Mouse (Mus musculus) heart, postnatal 25 days (tissue): ENCODE results near the gene Slit3. TPM values are rescaled to one million over a fixed set of nuclear protein-coding genes. Genes with fewer than 3 reads are reported as not detected.

Experiments used
- DNase-seq: peaks from one replicate; pipeline ENCODE4 v3.0.0; 2022; ENCODE audit warnings: low spot score
- intact Hi-C: fragments of 180-260 bp; cut with DNase I; formaldehyde crosslinking; loops from one replicate; pipeline ENCODE4 v1.15.1; 2025
- total RNA-seq, 2 experiments: library from RNA; stranded (reverse); gene quantifications; 2 replicates each; pipeline ENCODE4 v1.2.3; 2021

Gene Slit3
- total RNA-seq, 2 experiments from 2014 or later: 12.7 to 15.4 TPM

DNA sequence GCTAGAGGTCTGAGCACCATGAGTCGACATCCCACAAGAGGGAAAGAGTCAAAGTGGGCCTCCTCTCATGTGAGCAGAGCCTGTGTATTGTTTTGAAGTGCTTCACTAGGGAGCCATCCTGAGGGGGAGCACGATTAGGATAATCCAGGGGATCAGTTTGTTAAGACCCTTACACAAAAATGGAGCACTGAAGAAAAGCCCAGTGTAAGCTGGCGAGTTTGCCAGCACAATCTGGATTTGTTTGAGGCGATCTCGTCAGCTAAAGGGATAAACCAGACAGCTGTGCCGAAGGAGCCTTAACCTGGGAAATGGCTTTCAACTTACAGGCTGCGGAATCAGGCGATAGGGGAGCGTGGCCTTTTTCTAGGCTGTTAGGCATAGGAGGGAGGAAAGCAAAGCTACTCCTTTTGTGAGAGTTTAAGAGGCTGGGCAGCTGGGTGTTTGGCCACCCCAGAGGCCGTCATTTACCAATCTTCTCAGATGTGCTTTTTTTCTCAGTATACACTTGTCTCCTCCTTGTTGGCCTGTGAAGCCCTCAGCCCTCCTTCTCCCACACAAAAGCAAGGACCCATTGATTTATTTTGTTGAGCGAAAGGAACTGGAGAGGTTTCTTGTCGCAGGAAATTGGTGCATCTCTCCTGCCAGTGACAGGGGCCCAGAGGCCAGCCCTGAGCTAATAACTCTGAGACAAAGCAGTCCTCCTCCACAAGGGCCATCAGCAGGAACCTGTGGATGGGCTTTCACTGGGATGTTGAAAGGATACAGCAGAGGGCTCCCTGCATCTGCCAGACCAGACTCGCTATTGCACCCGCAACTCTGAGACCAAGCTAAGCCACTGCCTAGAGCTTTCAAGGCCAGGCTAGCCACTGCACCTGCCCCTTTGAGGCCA lies 472.4 kb downstream of the Slit3 start:
- DNase-seq: no peak
- intact Hi-C loops: no loop called here

DNA sequence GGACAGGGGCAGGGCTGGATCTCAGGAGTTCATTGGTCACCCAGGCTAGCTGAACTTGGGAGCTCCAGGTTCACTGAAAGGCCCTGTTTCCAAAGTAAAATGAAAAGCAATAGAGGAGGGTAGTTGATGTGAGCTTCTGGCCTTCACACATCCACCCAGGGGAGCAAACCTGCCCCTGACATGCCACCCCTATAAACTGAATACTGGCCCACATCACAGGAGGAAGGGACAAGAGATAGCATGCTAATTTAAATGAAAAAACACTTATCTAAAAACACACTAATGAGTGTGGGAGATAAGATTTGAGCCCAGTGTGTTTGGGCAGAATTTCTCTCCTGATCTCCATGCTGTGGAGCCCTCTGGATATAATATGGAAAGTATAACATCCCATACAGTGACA lies 475.0 kb downstream of the Slit3 start:
- intact Hi-C loops: no loop called here
- DNase-seq: no peak

DNA sequence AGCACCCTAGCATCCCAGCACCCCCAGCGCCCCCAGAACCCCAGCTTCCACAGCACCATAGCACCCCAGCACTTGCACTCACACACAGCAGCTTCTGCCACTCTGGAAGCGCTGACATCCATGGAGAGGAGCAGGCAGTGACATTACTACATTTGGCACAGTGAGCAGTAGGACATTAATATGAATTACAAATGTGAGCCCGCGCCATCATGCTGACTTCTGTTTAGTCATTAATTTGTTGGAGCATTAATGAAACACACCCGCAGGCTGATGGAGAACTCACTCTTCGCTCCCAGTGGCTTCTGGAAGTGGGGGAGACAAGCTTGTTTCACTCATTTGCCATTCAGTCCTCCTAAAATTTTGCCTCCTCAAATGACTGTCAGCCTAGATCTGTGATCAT lies 476.9 kb downstream of the Slit3 start:
- DNase-seq: no peak
- intact Hi-C loops: no loop called here

DNA sequence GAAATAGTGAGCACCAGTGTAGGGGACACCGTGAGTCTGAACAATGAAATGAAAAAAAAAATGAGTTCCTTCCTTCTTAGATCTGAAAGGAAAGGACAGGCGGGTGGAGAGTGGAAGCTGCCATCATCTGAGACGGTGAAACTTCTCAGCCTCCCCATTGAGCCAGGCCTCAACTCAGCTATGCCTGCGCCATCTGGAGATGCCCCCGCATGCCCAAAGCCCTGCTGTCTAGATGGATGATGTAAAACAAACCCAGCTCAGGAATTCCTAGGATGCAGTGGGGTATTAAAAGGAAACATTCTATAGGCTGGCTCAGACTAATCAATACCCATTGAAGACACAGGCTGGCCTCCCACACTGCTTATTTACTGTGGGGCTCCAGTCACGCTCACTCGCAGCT lies 477.7 kb downstream of the Slit3 start:
- no peak for DNase-seq
- intact Hi-C loops: no loop called here

- DNase-seq: no peak
- intact Hi-C loops: loop anchor here (5.0 kb wide), 1 partner anchor 61 kb away; no protein-coding TSS in a partner anchor
These were observed 480.7 kb downstream of the Slit3 start for GRCm38 (mm10) chr11:35601652-35602240.

DNA sequence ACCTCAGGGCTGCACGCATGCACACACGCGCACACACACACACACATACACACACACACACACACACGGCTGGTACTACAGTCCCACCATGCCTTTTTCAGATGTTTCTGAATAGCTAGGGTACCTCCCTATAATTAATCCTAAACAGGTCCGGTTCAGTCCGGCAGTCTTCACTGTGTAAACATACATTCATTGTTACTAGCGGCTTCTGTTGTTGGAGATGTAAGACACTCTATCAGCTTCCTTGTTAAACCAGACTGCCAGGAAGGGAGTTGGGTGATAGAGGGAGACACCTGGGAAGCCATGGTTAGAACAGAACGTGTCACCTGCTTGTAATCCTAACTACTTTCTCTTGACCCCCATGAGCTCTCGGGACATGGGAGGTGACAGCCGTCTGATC lies 481.6 kb downstream of the Slit3 start:
- DNase-seq: no peak
- intact Hi-C loops: loop anchor here (5.0 kb wide), 1 partner anchor 60 kb away; no protein-coding TSS in a partner anchor

DNA sequence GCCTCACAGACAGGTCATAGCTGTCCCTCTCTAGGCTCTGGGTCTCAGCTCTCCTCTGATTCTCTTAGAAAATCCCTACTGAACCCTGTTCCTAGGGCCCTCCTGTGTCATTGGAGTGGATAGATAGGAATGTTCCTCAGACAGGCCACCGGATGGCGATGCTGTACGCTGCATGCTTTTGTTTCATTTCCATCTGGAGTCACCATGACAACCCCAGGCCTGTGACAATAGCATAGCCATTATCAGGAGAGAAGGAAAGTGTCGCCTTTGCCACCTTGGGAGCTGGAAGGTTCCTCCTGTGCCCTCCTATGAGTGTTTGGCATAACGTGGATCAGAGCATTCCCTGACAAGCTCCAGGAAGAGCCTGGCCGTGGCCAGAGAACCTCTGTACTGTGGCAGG lies 482.9 kb downstream of the Slit3 start:
- DNase-seq: no peak
- intact Hi-C loops: loop anchor here (5.0 kb wide), 1 partner anchor 58 kb away; no protein-coding TSS in a partner anchor

DNA sequence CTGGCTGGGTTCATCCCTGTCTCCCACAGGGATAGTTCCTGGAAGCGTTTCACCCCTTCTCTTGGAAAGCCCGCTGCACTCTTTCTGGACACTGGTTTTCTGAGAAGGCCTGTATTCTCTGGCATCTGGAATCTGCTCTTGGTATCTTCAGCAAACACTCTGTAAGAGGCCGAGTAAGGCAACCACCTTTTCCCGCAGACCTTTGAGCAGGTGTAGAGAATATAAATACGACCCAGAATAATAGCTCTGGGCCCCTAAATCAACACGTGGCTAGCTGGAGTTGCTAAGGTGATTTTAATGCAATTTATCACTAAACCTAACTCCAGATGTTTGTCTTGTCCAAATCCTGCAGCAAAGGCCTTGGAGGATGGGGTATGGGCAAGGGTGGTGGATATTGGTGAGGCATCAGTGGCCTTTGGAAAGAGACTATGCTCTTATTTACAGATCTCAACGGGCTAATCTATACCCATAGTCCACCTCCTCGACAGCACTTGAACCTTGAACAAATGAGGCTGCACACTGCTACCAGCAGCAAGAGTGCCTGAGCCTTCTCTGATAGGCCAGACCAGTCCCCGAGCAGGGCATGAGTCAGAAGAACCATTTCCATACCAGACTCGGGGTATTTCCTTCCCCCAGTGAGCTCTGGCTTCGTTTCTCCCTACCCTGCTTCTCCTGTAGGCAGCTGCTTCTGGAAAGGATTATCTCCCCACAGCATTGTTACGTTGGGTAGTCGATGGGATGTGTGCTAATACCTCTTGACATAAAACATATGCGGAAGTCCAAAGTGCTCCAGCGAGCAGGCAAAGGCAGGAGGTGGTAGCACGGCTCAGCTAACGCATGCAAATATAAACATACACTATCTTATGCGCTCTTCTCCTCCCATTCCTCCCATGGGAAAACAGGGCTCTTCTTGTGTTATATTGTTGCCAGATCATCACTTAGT lies 484.1 kb downstream of the Slit3 start:
- DNase-seq: no peak
- intact Hi-C loops: loop anchor here (5.0 kb wide), 1 partner anchor 57 kb away; no protein-coding TSS in a partner anchor

DNA sequence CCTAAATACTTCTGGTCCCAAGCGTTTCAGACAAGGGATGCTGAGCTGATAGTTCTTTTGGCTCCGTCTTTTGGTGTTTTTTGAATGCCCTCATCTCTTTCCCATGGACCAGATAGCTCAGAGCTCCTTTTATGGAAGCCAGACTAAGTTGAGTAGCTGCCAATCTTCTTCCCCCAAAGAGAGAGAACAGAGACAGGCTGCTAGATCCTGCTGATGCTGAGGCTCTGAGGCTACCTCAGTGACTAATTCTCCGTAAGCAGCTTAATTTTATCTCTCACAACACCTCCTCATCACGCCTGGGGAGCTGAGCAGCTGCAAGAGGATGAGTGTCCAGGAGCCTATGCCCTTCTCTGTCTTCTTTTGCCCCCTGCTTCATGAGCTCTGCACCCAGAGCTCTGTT lies 486.2 kb downstream of the Slit3 start:
- DNase-seq: no peak
- intact Hi-C loops: no loop called here

- DNase-seq: no peak
- intact Hi-C loops: no loop called here
These were observed 487.8 kb downstream of the Slit3 start for GRCm38 (mm10) chr11:35608794-35609193.

DNA sequence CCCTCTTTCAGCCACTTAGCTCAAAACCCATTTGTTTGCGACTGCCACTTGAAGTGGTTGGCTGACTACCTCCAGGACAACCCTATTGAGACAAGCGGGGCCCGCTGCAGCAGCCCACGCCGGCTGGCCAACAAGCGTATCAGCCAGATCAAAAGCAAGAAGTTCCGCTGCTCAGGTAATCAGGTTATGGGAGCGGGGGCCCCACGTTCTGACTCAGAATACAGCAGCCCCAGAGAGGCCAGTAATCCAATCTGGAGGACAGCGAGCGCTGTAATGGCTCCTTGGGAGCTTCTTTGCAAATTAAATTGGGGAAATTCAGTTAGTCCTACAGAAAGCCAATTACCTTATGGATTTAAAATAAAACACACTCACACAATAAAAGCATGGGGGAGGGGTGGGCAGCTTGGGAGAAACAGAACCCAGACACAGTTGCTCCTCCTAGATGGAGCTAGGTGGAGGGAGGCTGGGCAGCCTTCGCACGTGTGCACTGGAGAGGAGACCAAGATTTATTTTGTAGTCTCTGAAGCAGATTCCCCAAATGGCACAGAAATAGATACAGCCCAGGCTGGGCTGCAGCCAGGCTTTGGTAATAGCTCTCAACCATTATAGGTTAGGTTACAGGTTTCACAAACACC lies 491.4 kb downstream of the Slit3 start:
- intact Hi-C loops: no loop called here
- DNase-seq: no peak

DNA sequence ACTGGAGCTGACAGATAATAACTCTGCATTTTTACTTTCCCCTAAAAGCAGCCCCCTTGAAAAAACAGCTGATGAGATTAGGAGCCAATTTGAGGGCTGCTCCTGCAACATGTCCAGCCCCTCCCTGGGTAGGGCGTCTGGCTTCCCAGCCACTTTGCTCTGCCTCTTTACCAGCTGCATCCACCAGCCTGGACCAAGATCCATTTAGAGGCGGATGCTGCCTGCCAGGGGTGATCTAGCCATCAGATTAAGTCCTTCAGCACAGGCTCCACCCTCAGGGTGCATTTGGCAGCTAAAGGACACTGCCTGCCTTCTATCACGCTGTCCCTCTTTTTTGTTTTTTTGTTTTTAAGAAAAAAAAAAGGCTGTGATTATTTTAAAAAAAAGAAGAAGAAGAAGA lies 493.5 kb downstream of the Slit3 start:
- intact Hi-C loops: no loop called here
- DNase-seq: no peak

GRCm38 (mm10) chr11:35619421-35619820 lies 498.4 kb downstream of the Slit3 start:
- no peak for DNase-seq
- intact Hi-C loops: no loop called here

DNA sequence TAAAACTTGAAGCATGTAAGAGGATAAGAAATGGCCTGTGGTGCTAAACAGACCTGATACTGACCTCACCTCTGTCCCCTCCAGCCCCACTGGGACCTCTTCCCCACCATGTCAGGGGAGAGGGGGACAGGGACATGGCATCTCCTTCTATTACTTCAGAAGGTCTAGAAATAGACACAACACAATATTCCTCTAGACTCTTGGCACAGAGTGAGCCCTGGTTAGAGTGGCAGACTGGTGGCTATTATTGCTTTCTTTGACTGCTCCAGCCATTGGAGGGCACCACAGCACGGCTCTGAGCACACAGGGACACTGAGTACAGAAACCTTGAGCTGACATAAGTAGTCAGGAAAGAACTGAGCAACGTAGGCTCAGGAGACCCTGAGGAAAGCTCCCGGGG lies 501.7 kb downstream of the Slit3 start:
- intact Hi-C loops: no loop called here
- no peak for DNase-seq

- intact Hi-C loops: no loop called here
- no peak for DNase-seq
These were observed 503.7 kb downstream of the Slit3 start for GRCm38 (mm10) chr11:35624515-35625270.

- DNase-seq: no peak
- intact Hi-C loops: no loop called here
These were observed 504.6 kb downstream of the Slit3 start for GRCm38 (mm10) chr11:35625576-35625975.

DNA sequence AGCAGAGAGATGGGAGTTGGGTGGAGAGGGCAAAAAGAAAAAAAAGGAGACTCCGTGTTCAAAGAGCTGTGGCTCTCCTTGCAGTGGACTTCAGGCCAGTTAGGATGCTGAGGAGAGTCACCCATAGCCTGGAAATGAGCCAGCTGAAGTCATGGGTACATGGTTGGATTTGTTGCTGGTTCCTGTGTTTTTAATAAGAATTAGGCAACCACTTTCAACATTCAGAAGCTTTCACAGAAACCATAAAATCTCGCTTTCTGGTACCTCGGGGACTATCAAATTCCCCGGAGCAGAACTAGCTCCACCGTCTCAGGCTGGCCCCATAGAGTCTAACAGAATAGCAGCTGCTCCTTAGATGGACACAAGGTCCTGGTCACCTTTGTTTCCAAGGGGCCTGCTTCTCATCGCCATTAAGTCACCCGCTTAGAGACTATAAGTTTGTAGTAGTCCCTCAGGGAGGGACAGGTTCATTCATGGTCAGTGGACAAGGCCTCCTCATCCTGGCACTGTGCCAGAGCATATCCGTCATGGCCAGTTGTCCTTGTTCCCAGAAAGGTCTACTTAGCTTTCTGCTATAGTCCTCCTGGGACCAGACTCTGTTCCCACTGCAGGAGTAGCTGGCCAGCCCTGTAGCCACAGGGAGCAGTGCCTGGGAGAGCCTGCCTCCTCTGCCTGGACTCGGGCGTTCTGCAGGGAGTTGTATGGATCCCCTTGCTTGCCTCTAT lies 505.3 kb downstream of the Slit3 start:
- no peak for DNase-seq
- intact Hi-C loops: no loop called here

GRCm38 (mm10) chr11:35627815-35628214 lies 506.8 kb downstream of the Slit3 start:
- intact Hi-C loops: no loop called here
- DNase-seq: no peak
